Mouse (Mus musculus): ENCODE data around the gene Gm19426. TPM values are rescaled to one million over a fixed set of nuclear protein-coding genes. Genes with fewer than 3 reads are reported as not detected.

Gene Gm19426
- polyA plus RNA-seq, 1 experiment from 2014 or later, result not detected

DNA sequence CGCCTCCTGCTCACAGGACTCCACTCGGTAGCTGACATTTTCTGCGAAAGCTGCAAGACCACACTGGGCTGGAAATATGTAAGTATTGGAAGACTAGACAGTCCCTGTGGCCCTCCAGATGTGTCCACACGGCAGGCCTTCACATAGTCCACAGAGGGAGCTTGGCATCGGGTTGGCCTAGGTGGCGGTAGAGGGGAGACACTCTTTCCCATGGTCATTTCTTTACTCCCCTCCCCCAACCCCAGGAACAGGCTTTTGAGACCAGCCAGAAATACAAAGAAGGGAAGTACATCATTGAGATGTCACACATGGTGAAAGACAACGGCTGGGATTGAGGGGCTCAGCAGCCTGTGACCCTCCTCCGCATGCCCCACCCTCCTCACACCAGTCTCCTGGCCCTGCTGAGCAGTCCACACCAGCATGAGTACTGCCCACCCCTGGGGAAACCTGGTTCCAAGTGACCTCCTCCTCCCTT, 6.0 kb downstream of the Gm19426 start:
- H3K36me3 ChIP-seq (ENCODE audit: inconsistent target), result no peaks in the 10 kb centered on the region
- 27% methylated on average over 8 of the region's 8 CpGs for WGBS (ENCODE audit: missing documents)
- H3K27ac ChIP-seq, result no peak overlapping the region
- H3K79me2 ChIP-seq (ENCODE audit: inconsistent target), result no peaks in the 10 kb centered on the region
- no peak overlapping the region for H3K4me3 ChIP-seq (ENCODE audit: inconsistent target)

GRCm38 (mm10) chr2:84736312-84737161, 6.9 kb downstream of the Gm19426 start:
- WGBS (ENCODE audit: missing documents), result 26% methylated on average over 27 of the region's 27 CpGs

DNA sequence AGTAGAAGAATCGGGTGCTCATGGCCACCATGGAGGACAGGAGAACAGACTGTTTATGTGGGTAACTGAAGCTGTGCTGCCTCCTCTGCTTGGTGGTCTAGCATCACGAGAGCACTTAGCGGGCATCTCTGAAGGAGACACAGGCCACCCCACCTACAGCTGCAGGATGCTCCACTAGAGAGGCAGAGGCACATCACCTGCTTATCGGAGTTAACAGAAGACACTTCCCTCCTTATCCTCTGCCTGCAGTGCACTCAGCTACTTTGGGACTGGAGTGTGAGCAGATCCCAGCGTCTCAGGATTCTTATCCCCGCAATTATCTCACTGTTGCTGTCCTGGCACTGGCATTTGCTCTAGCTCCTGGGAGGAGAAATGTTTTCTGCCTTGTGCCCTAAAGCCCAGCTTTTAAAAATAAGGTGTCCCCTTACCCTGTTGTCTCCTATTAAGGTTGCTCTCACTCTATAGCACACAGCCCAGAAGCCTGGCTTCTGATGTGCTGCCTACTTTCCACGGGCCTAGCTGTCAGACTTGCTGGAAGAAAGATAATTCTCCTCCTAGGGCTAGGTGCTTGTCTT, 8.0 kb downstream of the Gm19426 start:
- H3K79me2 ChIP-seq (ENCODE audit: inconsistent target), result no peaks in the 10 kb centered on the region
- WGBS (ENCODE audit: missing documents), result 25% methylated on average over 7 of the region's 7 CpGs
- no peak overlapping the region for H3K27ac ChIP-seq
- H3K4me3 ChIP-seq (ENCODE audit: inconsistent target), result no peak overlapping the region
- H3K36me3 ChIP-seq (ENCODE audit: inconsistent target), result no peaks in the 10 kb centered on the region

More at GRCm38 (mm10) chr2:84736312-84737161, 6.9 kb downstream of the Gm19426 start:
- Histone ChIP-seq H3K27ac (no peak overlapping the region), H3K79me2 (ENCODE audit: inconsistent target) (no peaks in the 10 kb centered on the region), H3K4me3 (ENCODE audit: inconsistent target) (no peak overlapping the region), H3K36me3 (ENCODE audit: inconsistent target) (no peaks in the 10 kb centered on the region)

DNA sequence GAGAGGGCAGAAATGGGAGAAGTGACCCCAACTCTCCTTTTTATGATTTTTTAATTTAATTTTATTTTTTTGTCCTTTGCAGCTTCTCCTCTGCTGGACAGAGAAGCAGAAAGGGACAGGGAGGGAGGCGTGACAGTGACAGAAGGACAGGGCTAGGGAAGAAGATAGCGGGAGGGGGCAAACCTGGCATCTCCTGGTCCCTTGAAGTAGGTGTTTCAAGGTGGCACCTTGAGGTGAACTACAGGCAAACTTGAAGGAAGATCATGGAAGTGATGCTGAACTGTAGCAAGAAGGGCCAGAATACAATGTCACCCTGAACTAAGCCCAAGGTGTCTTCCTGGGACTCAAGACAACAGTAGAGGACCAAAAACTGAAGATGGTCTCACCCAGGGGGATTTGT, 8.5 kb downstream of the Gm19426 start:
- Histone ChIP-seq H3K4me3 (ENCODE audit: inconsistent target) (no peak overlapping the region), H3K27ac (no peak overlapping the region), H3K36me3 (ENCODE audit: inconsistent target) (no peaks in the 10 kb centered on the region), H3K79me2 (ENCODE audit: inconsistent target) (no peaks in the 10 kb centered on the region)
- WGBS (ENCODE audit: missing documents), result 26% methylated on average over 2 of the region's 2 CpGs

GRCm38 (mm10) chr2:84734351-84734864, 9.0 kb downstream of the Gm19426 start:
- H3K27ac ChIP-seq, result no peak overlapping the region
- H3K36me3 ChIP-seq (ENCODE audit: inconsistent target), result no peaks in the 10 kb centered on the region
- no peaks in the 10 kb centered on the region for H3K79me2 ChIP-seq (ENCODE audit: inconsistent target)
- H3K4me3 ChIP-seq (ENCODE audit: inconsistent target), result no peak overlapping the region; the same call in 1 of the 2 replicates
- WGBS (ENCODE audit: missing documents), result 2% methylated on average over 11 of the region's 11 CpGs

DNA sequence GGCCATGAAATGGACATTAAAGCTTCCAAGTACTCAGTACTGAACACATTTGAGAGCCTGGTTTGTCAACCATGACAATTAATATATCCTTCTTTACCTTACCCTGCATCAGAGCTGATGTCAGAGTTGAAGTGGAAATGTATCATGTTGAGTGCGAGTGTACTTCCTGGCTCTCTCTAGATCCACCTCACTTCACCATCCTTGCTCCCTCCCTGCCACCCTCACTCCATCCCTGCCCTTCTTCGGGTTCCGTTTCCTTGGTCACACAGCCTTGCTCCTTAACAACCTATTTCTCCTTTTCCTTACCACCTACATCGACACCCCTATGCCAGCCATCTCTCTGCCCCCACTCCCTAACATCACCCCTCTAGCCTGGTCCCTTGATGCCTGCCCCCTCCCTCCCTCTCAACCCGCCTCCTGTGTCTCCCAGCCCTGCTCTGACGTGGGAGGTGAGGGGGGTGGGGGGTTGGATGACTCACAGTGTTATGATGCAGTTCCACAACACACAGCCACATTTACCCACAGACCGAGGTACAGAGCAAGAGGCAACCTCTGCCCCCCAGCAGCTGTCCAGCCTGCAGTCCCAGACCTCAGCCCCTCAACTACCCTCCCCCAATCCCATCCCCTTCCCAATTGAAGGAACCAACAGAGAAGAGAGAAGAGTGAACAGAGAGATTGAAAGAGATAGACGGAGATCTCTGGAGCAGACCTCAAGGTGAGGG, 9.7 kb downstream of the Gm19426 start, which contains the start of gene Ypel4:
Ypel4 (plus strand) TSS at position 480 of the 722 bp plus-strand sequence.
- Histone ChIP-seq H3K27ac (no peak within 1 kb of the TSS), H3K36me3 (ENCODE audit: inconsistent target) (no peaks in the 10 kb centered on the region), H3K79me2 (ENCODE audit: inconsistent target) (no peaks in the 10 kb centered on the region), H3K4me3 (ENCODE audit: inconsistent target) (no peak within 1 kb of the TSS; the same call in 1 of the 2 replicates)
- WGBS (ENCODE audit: missing documents), result 5% methylated on average over 8 of the region's 8 CpGs

DNA sequence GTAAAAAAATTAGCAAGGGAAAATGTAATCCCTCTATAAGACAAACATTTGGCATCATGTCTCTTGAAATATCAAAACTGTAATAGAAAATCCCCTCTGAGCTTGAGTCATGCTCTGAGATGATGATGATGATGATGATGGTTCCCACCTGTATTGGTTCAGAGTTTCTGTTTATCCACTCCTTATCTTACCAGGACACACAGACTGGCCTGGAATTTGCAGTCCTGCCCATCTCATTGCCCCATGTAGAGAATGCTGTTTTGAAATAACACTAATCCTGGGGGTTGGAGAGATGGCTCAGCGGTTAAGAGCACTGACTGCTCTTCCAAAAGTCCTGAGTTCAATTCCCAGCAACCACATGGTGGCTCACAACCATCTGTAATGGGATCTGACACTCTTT, 11.1 kb downstream of the Gm19426 start:
- 100% methylated on average over 1 of the region's 1 CpGs for WGBS (ENCODE audit: missing documents)
- Histone ChIP-seq H3K4me3 (ENCODE audit: inconsistent target) (no peak overlapping the region), H3K36me3 (ENCODE audit: inconsistent target) (no peaks in the 10 kb centered on the region), H3K79me2 (ENCODE audit: inconsistent target) (no peaks in the 10 kb centered on the region), H3K27ac (no peak overlapping the region)

- no peak overlapping the region for H3K4me3 ChIP-seq (ENCODE audit: inconsistent target)
- peaks cover 9% of the 10 kb centered on the region for H3K79me2 ChIP-seq (ENCODE audit: inconsistent target)
- H3K27ac ChIP-seq, result no peak overlapping the region
- no peaks in the 10 kb centered on the region for H3K36me3 ChIP-seq (ENCODE audit: inconsistent target)
- 86% methylated on average over 3 of the region's 3 CpGs for WGBS (ENCODE audit: missing documents)
These were observed 12.2 kb downstream of the Gm19426 start for GRCm38 (mm10) chr2:84731206-84731605.

- peak overlapping the region; percentile 78 for H3K27ac ChIP-seq
- peak overlapping the region; percentile 81; the same call in 1 of the 2 replicates for H3K4me3 ChIP-seq (ENCODE audit: inconsistent target)
- peaks cover 39% of the 10 kb centered on the region for H3K79me2 ChIP-seq (ENCODE audit: inconsistent target)
- H3K36me3 ChIP-seq (ENCODE audit: inconsistent target), result peaks cover 14% of the 10 kb centered on the region; the same call in 1 of the 2 replicates
- WGBS (ENCODE audit: missing documents), result 92% methylated on average over 5 of the region's 5 CpGs
These were observed 15.3 kb downstream of the Gm19426 start for GRCm38 (mm10) chr2:84728191-84728590.

GRCm38 (mm10) chr2:84727172-84727858, 16.1 kb downstream of the Gm19426 start, which contains the start of gene Clp1:
Clp1 (minus strand) TSS chr2:84727350.
- peak within 1 kb of the TSS; percentile 78 for H3K27ac ChIP-seq
- WGBS (ENCODE audit: missing documents), result under 1% methylated on average over 39 of the region's 39 CpGs
- H3K79me2 ChIP-seq (ENCODE audit: inconsistent target), result peaks cover 45% of the 10 kb centered on the region
- H3K36me3 ChIP-seq (ENCODE audit: inconsistent target), result peaks cover 17% of the 10 kb centered on the region; the same call in 1 of the 2 replicates
- peak within 1 kb of the TSS; percentile 81 for H3K4me3 ChIP-seq (ENCODE audit: inconsistent target)

- H3K36me3 ChIP-seq (ENCODE audit: inconsistent target), result peaks cover 17% of the 10 kb centered on the region; the same call in 1 of the 2 replicates
- H3K27ac ChIP-seq, result peak overlapping the region; percentile 78
- H3K4me3 ChIP-seq (ENCODE audit: inconsistent target), result peak overlapping the region; percentile 81
- WGBS (ENCODE audit: missing documents), result 2% methylated on average over 9 of the region's 9 CpGs
- peaks cover 49% of the 10 kb centered on the region for H3K79me2 ChIP-seq (ENCODE audit: inconsistent target)
These were observed 16.7 kb downstream of the Gm19426 start for GRCm38 (mm10) chr2:84726716-84727115.

DNA sequence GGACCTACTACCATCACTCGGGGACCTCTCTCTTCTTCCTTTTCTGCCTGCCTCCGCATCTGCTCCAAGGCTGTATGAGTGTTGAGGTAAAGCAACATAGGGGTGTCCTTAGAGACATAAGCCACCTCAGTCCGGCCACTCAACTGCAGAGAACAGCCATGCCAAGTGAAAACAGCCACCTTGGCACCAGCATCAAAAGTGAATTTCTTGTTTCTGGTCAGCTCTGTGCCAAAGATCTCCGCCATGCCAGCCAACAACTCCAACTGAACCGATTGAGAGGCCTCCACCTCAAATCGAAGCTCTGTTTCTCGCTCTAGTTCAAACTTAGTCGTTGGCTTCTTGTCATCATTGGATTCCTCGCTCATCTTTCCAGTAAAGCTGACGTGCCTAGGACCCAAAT, 17.7 kb downstream of the Gm19426 start:
- H3K79me2 ChIP-seq (ENCODE audit: inconsistent target), result peaks cover 49% of the 10 kb centered on the region
- H3K4me3 ChIP-seq (ENCODE audit: inconsistent target), result peak overlapping the region; percentile 81; the same call in 1 of the 2 replicates
- H3K36me3 ChIP-seq (ENCODE audit: inconsistent target), result peaks cover 17% of the 10 kb centered on the region; the same call in 1 of the 2 replicates
- no peak overlapping the region for H3K27ac ChIP-seq
- 92% methylated on average over 10 of the region's 10 CpGs for WGBS (ENCODE audit: missing documents)

DNA sequence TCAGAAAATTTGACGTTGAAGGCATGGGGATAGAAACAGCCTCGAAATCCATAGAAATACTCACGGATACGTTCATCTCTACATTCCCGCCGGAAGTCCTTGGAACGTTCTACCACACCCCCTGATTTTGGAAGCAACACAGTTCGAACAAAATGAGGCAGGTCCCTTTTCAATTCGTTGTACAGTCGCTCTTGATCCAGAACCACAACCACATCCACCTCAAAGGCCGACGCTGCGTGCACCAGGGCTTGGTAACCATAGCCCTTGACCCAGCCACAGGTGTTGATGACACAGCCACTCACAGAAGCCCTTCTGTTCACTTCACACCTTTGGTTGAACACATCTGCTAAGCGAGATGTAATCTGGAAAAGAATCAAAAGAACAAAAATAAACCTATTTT, 19.6 kb downstream of the Gm19426 start:
- Histone ChIP-seq H3K79me2 (ENCODE audit: inconsistent target) (peaks cover 49% of the 10 kb centered on the region), H3K27ac (no peak overlapping the region)
- WGBS (ENCODE audit: missing documents), result 92% methylated on average over 13 of the region's 14 CpGs

DNA sequence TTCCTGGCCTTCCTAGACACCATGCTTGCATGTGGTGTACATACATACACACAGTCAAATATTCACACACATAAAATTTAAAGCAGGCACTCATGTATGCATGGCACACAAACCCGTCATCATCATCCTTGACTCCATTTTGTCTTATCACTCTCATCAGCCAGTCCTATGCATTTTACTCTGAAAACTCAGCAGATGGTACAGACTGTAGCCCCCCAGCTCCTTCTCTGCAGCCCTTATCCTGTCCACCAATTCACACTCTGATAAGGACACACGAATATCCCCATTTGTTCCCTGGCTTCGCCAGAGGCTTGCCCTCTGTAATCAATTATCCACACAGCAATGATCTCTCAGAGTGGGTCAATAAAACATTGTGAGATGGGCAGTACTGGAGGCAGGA, 22.3 kb downstream of the Gm19426 start:
- 92% methylated on average over 3 of the region's 3 CpGs for WGBS (ENCODE audit: missing documents)
- Histone ChIP-seq H3K27ac (no peak overlapping the region), H3K4me3 (ENCODE audit: inconsistent target) (no peak overlapping the region), H3K79me2 (ENCODE audit: inconsistent target) (peaks cover 39% of the 10 kb centered on the region), H3K36me3 (ENCODE audit: inconsistent target) (peaks cover 17% of the 10 kb centered on the region; the same call in 1 of the 2 replicates)

More for the DNA sequence above, 19.6 kb downstream of the Gm19426 start:
- no peak overlapping the region for H3K4me3 ChIP-seq (ENCODE audit: inconsistent target)
- peaks cover 17% of the 10 kb centered on the region; the same call in 1 of the 2 replicates for H3K36me3 ChIP-seq (ENCODE audit: inconsistent target)

All from macrophage (primary cell).